Mouse (Mus musculus) heart, embryonic 11.5 days (tissue): ENCODE measurements around the gene Ifitm10. TPM values are rescaled to one million over a fixed set of nuclear protein-coding genes. Genes with fewer than 3 reads are reported as not detected.
A peak's percentile ranks its signal among the peaks of the same experiment; 100 is the strongest.

ENCODE experiments used
- ATAC-seq: fragments of 200-750 bp; cut with Nextera tagmentation; replicated peaks from 2 replicates; pipeline ENCODE4 v1.8.0; 2017; ENCODE audit warnings: moderate library complexity; ENCODE audit not compliant: insufficient number of reproducible peaks, low FRiP score, low TSS enrichment
- H3K27ac ChIP-seq: fragments of 300-500 bp; sonication (generic); 2 replicates; pipeline ENCODE4 v1.5.1; 2014; ENCODE audit warnings: mild to moderate bottlenecking, low read depth, low read length
- H3K27me3 ChIP-seq: fragments of 300-500 bp; sonication (generic); 2 replicates; pipeline ENCODE4 v1.6.1; 2014; ENCODE audit warnings: mild to moderate bottlenecking, low read length, mixed read lengths; ENCODE audit not compliant: control insufficient read depth, insufficient read depth
- H3K36me3 ChIP-seq: fragments of 300-500 bp; sonication (generic); 2 replicates; pipeline ENCODE4 v1.6.1; 2014; ENCODE audit warnings: mild to moderate bottlenecking, low read length, moderate library complexity, mixed read lengths; ENCODE audit not compliant: control insufficient read depth, insufficient read depth
- H3K4me1 ChIP-seq: fragments of 300-500 bp; sonication (generic); 2 replicates; pipeline ENCODE4 v1.6.1; 2014; ENCODE audit warnings: low read length; ENCODE audit not compliant: control insufficient read depth, insufficient read depth
- H3K4me2 ChIP-seq: fragments of 300-500 bp; sonication (generic); 2 replicates; pipeline ENCODE4 v1.6.1; 2014; ENCODE audit warnings: mild to moderate bottlenecking, moderate library complexity
- H3K4me3 ChIP-seq: fragments of 300-500 bp; sonication (generic); 2 replicates; pipeline ENCODE4 v1.5.1; 2014; ENCODE audit warnings: low read depth, low read length
- H3K9ac ChIP-seq: fragments of 300-500 bp; sonication (generic); 2 replicates; pipeline ENCODE4 v1.6.1; 2014; ENCODE audit warnings: mild to moderate bottlenecking, low read depth, low read length, moderate library complexity
- H3K9me3 ChIP-seq: fragments of 300-500 bp; sonication (generic); replicated peaks from 2 replicates; pipeline ENCODE4 v1.6.1; 2016; ENCODE audit warnings: low read length; ENCODE audit not compliant: control insufficient read depth
- WGBS: fragments of 180-500 bp; shearing (Covaris S2); extraction: QIAGEN DNeasy Blood & Tissue Kit; methylation state at CpG from one replicate; pipeline ENCODE4 v1.1.7; 2014; ENCODE audit not compliant: insufficient replicate concordance; 5-methylcytosine and 5-hydroxymethylcytosine counted together
- polyA plus RNA-seq: library from polyadenylated mRNA; unstranded; fragments of >200 nt; fragmentation: Nextera tagmentation; extraction: Ambion mirVana; gene quantifications from 2 replicates; pipeline ENCODE4 v1.2.1, GENCODE M21; 2014

The Ifitm10 gene
- polyA plus RNA-seq, 1 experiment from 2014 or later: 7.6 TPM

GRCm38 (mm10) chr7:142368856-142369255 is 4.7 kb downstream of the Ifitm10 start:
- H3K27me3 ChIP-seq: peaks cover 5% of the 10 kb centered on the region; the same call in 1 of the 2 replicates
- H3K9ac ChIP-seq: no peak overlapping the region
- no peaks in the 10 kb centered on the region for H3K36me3 ChIP-seq
- WGBS: 88% methylated on average over 2 of the region's 2 CpGs
- H3K9me3 ChIP-seq: no peaks in the 10 kb centered on the region
- ATAC-seq: no peak
- no peak overlapping the region for H3K4me2 ChIP-seq
- H3K4me1 ChIP-seq: peaks cover 14% of the 10 kb centered on the region
- no peak overlapping the region for H3K27ac ChIP-seq
- H3K4me3 ChIP-seq: no peak overlapping the region

GRCm38 (mm10) chr7:142363107-142363506 is 10.4 kb downstream of the Ifitm10 start:
- WGBS: 68% methylated on average over 4 of the region's 4 CpGs
- no peaks in the 10 kb centered on the region for H3K4me1 ChIP-seq
- no peak overlapping the region for H3K4me2 ChIP-seq
- H3K27me3 ChIP-seq: no peaks in the 10 kb centered on the region
- no peak for ATAC-seq
- H3K4me3 ChIP-seq: no peak overlapping the region
- H3K27ac ChIP-seq: no peak overlapping the region
- no peak overlapping the region for H3K9ac ChIP-seq
- H3K36me3 ChIP-seq: no peaks in the 10 kb centered on the region
- no peaks in the 10 kb centered on the region for H3K9me3 ChIP-seq

- ATAC-seq: no peak
Measured at GRCm38 (mm10) chr7:142360743-142361142, 12.8 kb downstream of the Ifitm10 start.

GRCm38 (mm10) chr7:142359129-142359528 is 14.4 kb downstream of the Ifitm10 start:
- ATAC-seq: no peak
- H3K4me1 ChIP-seq: peaks cover 11% of the 10 kb centered on the region; the same call in 1 of the 2 replicates
- no peak overlapping the region for H3K9ac ChIP-seq
- H3K27me3 ChIP-seq: no peaks in the 10 kb centered on the region
- no peak overlapping the region for H3K4me2 ChIP-seq
- H3K36me3 ChIP-seq: no peaks in the 10 kb centered on the region
- no peak overlapping the region for H3K27ac ChIP-seq
- H3K9me3 ChIP-seq: no peaks in the 10 kb centered on the region
- H3K4me3 ChIP-seq: no peak overlapping the region
- 69% methylated on average over 8 of the region's 8 CpGs for WGBS

More at GRCm38 (mm10) chr7:142360743-142361142, 12.8 kb downstream of the Ifitm10 start:
- Histone ChIP-seq H3K4me2 (no peak overlapping the region), H3K4me3 (no peak overlapping the region), H3K9me3 (no peaks in the 10 kb centered on the region), H3K36me3 (no peaks in the 10 kb centered on the region), H3K9ac (no peak overlapping the region), H3K4me1 (no peaks in the 10 kb centered on the region), H3K27me3 (no peaks in the 10 kb centered on the region), H3K27ac (no peak overlapping the region)

GRCm38 (mm10) chr7:142357566-142357965 is 16.0 kb downstream of the Ifitm10 start:
- Histone ChIP-seq H3K36me3 (no peaks in the 10 kb centered on the region), H3K4me3 (no peak overlapping the region), H3K9ac (no peak overlapping the region), H3K4me2 (no peak overlapping the region), H3K9me3 (no peaks in the 10 kb centered on the region), H3K27ac (no peak overlapping the region), H3K27me3 (no peaks in the 10 kb centered on the region), H3K4me1 (peaks cover 15% of the 10 kb centered on the region; the same call in 1 of the 2 replicates)
- WGBS: 75% methylated on average over 3 of the region's 3 CpGs
- ATAC-seq: no peak

GRCm38 (mm10) chr7:142354661-142355233 is 18.8 kb downstream of the Ifitm10 start:
- 55% methylated on average over 8 of the region's 8 CpGs for WGBS
- Histone ChIP-seq H3K36me3 (no peaks in the 10 kb centered on the region), H3K4me1 (peaks cover 15% of the 10 kb centered on the region; the same call in 1 of the 2 replicates), H3K4me2 (no peak overlapping the region), H3K9me3 (no peaks in the 10 kb centered on the region), H3K4me3 (no peak overlapping the region), H3K27ac (no peak overlapping the region), H3K9ac (no peak overlapping the region), H3K27me3 (no peaks in the 10 kb centered on the region)
- 0 out of 2 replicates have a peak, but pooled peaks have one; percentile 10 for ATAC-seq

DNA sequence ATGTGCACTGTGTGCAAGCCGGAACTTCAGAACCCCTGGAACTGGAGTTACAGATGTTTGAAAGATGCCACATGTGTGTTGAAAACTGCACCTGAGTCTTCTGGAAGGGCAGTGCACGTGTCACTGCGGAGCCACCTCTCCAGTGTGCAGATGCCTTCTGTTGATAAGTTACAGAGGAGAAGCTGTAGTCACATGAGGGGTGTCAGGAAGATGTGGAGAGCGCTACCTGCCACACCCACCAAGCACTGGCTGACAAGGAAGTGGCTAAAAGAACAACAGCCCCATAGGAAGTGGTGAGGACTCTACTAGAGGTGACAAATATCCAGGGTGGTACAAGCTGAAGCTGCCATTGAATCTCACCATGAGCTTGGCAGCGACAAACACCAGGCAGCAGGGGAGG is 19.7 kb downstream of the Ifitm10 start:
- no peak for ATAC-seq

DNA sequence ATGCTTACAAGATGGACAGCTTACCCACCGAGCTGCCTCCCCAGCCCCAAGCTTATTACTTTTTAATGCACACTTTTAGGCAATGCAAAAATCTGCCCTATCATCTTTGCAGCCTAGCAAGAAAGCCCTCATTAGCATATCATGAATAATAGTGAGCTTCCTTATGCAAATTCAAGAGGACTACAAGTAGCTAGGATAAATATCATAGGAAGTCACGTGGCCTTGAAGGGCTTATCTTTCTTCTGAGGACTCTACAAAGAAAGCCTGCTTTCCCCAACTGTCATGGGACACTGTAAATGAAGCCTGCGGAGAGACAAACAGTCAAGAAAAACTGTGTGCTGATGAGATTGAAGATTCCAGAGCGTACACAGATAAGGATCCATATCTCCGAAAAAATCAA is 22.0 kb downstream of the Ifitm10 start:
- WGBS: 61% methylated on average over 5 of the region's 5 CpGs
- no peak for ATAC-seq
- H3K27me3 ChIP-seq: no peaks in the 10 kb centered on the region
- no peak overlapping the region for H3K4me3 ChIP-seq
- H3K4me1 ChIP-seq: peaks cover 15% of the 10 kb centered on the region; the same call in 1 of the 2 replicates
- H3K9me3 ChIP-seq: no peaks in the 10 kb centered on the region
- no peak overlapping the region for H3K4me2 ChIP-seq
- no peaks in the 10 kb centered on the region for H3K36me3 ChIP-seq
- H3K9ac ChIP-seq: no peak overlapping the region
- no peak overlapping the region for H3K27ac ChIP-seq

More for the DNA sequence above, 19.7 kb downstream of the Ifitm10 start:
- Histone ChIP-seq H3K9me3 (no peaks in the 10 kb centered on the region), H3K4me1 (peaks cover 15% of the 10 kb centered on the region; the same call in 1 of the 2 replicates), H3K9ac (no peak overlapping the region), H3K4me2 (no peak overlapping the region), H3K36me3 (no peaks in the 10 kb centered on the region), H3K4me3 (no peak overlapping the region), H3K27ac (no peak overlapping the region), H3K27me3 (no peaks in the 10 kb centered on the region)
- WGBS: 49% methylated on average over 5 of the region's 5 CpGs

DNA sequence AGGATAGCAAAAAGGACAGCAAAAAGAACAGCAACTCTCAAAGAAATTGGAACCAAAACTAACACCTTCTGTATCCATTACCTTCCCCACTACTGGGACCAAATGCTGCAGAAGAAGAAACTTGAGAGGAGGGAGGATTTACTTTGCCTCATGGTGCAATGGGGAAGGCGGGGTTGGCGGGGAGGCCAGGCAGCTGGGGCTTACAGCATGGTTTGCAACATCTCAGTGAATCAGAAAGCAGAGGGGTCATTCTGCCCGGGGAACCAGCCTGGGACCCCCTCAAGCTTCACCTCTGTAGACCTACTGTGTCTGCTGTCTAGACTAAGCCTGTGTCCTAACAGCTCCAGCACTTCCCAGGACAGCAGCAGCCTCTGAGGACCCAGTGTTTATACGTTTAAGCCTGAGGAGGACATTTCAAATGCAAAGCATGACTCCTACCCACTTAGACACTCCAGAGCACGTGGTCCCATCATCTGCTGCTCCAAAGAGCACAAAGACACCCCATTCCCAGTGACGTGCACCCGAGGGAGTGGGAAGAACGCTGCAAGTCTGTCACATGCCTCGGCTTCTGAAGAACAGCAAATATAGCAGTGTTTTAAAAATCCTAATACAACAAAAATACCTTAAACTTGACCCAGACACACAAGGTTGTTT is 24.1 kb downstream of the Ifitm10 start:
- Histone ChIP-seq H3K4me1 (peaks cover 6% of the 10 kb centered on the region; the same call in 1 of the 2 replicates), H3K36me3 (no peaks in the 10 kb centered on the region), H3K27me3 (no peaks in the 10 kb centered on the region), H3K4me3 (no peak overlapping the region), H3K9me3 (no peaks in the 10 kb centered on the region), H3K9ac (no peak overlapping the region), H3K4me2 (no peak overlapping the region), H3K27ac (no peak overlapping the region)
- no peak for ATAC-seq
- 33% methylated on average over 9 of the region's 9 CpGs for WGBS
